Mouse (Mus musculus) stomach, embryonic 15.5 days (tissue): ENCODE results near the gene Mtmr3. TPM values are rescaled to one million over a fixed set of nuclear protein-coding genes. Genes with fewer than 3 reads are reported as not detected.
"Not testable (repeated sequence)": the region's sequence is repeated elsewhere in the genome, so short reads cannot be mapped to it uniquely, and the experiment has no call there.

Experiments used
- ATAC-seq: fragments of 200-750 bp; cut with Nextera tagmentation; 2 replicates; pipeline ENCODE4 v1.8.0; 2017; ENCODE audit warnings: low read depth, moderate number of reproducible peaks, moderate TSS enrichment; ENCODE audit not compliant: insufficient read depth, low FRiP score
- H3K27ac ChIP-seq: fragments of 300-500 bp; sonication (generic); 2 replicates; pipeline ENCODE4 v1.5.1; 2015; ENCODE audit warnings: mild to moderate bottlenecking, inconsistent platforms
- H3K27me3 ChIP-seq: fragments of 300-500 bp; sonication (generic); replicated peaks from 2 replicates; pipeline ENCODE4 v1.6.1; 2015; ENCODE audit warnings: inconsistent platforms
- H3K36me3 ChIP-seq: fragments of 300-500 bp; sonication (generic); 2 replicates; pipeline ENCODE4 v1.6.1; 2015; ENCODE audit warnings: inconsistent platforms
- H3K4me1 ChIP-seq: fragments of 300-500 bp; sonication (generic); 2 replicates; pipeline ENCODE4 v1.6.1; 2015; ENCODE audit warnings: inconsistent platforms
- H3K4me2 ChIP-seq: fragments of 300-500 bp; sonication (generic); 2 replicates; pipeline ENCODE4 v1.6.1; 2015; ENCODE audit warnings: mild to moderate bottlenecking, inconsistent platforms
- H3K4me3 ChIP-seq: fragments of 300-500 bp; sonication (generic); replicated peaks from 2 replicates; pipeline ENCODE4 v1.5.1; 2015; ENCODE audit warnings: inconsistent platforms
- H3K9ac ChIP-seq: fragments of 300-500 bp; sonication (generic); 2 replicates; pipeline ENCODE4 v1.6.1; 2015; ENCODE audit warnings: inconsistent platforms
- H3K9me3 ChIP-seq: fragments of 300-500 bp; sonication (generic); 2 replicates; pipeline ENCODE4 v1.6.1; 2016; ENCODE audit warnings: inconsistent platforms
- WGBS: fragments of 180-500 bp; shearing (Covaris S2); methylation state at CpG from one replicate; pipeline ENCODE4 v1.1.7; 2015; 5-methylcytosine and 5-hydroxymethylcytosine counted together
- polyA plus RNA-seq: library from polyadenylated mRNA; unstranded; fragments of >200 nt; fragmentation: Nextera tagmentation; extraction: Ambion mirVana; gene quantifications from 2 replicates; pipeline ENCODE4 v1.2.1, GENCODE M21; 2015

Gene Mtmr3
- polyA plus RNA-seq, 1 experiment from 2014 or later = 23.8 TPM

DNA sequence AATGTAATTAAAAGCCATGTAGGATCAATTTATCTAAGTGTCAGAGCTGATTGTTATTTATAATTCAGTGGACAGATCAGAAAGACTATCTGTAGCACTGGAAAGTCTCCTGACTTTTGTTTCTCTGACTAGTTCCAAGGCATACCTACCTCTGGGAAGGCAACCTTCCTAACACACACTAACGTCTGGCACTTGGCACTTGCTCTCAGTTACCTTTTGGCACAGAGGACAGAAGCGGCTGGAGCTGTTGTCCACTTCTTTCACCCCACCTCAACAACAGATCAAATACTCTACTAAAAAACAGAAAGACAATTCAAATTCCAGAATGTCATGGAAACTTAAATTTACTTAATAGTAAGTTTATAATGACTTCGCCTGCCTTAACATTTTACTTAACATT is 48.7 kb downstream of the Mtmr3 start:
- Histone ChIP-seq H3K4me3 (no peak overlapping the region), H3K27ac (no peak overlapping the region), H3K4me2 (no peak overlapping the region), H3K9ac (no peak overlapping the region), H3K4me1 (no peaks in the 10 kb centered on the region), H3K27me3 (no peaks in the 10 kb centered on the region), H3K36me3 (no peaks in the 10 kb centered on the region), H3K9me3 (no peaks in the 10 kb centered on the region)
- WGBS = 73% methylated on average over 3 of the region's 3 CpGs
- no peak for ATAC-seq

DNA sequence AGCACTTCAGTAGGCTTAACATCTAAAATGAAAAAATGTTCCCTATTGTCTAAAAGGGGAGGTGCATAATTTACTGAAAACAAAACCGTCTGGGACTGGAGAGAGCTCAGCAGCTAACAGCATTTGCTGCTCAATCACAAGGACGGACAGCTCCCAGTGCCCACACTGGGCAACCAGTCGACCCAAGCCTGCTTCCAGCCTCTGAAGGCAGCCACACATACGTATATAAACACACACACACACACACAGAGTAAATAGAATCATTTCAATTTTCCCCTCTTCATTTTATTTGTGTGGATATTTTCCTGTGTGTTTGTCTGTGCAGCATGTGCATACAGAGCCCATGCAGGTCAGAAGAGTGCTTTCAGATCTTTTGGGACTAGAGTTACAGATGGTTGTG is 49.3 kb downstream of the Mtmr3 start:
- no peaks in the 10 kb centered on the region for H3K4me1 ChIP-seq
- H3K36me3 ChIP-seq = no peaks in the 10 kb centered on the region
- no peaks in the 10 kb centered on the region for H3K9me3 ChIP-seq
- H3K27me3 ChIP-seq = no peaks in the 10 kb centered on the region
- H3K4me3 ChIP-seq = no peak overlapping the region
- no peak overlapping the region for H3K27ac ChIP-seq
- no peak overlapping the region for H3K9ac ChIP-seq
- ATAC-seq = no peak
- H3K4me2 ChIP-seq = no peak overlapping the region
- 45% methylated on average over 4 of the region's 4 CpGs for WGBS

DNA sequence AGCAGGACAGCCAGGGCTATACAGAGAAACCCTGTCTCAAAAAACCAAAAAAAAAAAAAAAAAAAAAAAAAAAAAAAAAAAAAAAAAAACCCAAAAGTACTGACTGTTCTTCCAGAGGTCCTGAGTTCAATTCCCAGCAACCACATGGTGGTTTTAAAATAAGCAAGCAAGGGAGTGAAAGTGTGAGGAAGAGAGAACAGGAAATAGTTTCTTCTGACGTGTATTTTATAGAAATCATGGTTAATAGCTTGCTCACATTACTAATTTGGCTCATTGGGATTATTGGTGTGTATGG is 50.1 kb downstream of the Mtmr3 start:
- not testable (repeated sequence) for H3K27ac ChIP-seq, H3K9me3 ChIP-seq, H3K27me3 ChIP-seq, H3K4me3 ChIP-seq, H3K4me2 ChIP-seq, H3K36me3 ChIP-seq, H3K4me1 ChIP-seq, ATAC-seq, H3K9ac ChIP-seq
- 69% methylated on average over 1 of the region's 1 CpGs for WGBS

DNA sequence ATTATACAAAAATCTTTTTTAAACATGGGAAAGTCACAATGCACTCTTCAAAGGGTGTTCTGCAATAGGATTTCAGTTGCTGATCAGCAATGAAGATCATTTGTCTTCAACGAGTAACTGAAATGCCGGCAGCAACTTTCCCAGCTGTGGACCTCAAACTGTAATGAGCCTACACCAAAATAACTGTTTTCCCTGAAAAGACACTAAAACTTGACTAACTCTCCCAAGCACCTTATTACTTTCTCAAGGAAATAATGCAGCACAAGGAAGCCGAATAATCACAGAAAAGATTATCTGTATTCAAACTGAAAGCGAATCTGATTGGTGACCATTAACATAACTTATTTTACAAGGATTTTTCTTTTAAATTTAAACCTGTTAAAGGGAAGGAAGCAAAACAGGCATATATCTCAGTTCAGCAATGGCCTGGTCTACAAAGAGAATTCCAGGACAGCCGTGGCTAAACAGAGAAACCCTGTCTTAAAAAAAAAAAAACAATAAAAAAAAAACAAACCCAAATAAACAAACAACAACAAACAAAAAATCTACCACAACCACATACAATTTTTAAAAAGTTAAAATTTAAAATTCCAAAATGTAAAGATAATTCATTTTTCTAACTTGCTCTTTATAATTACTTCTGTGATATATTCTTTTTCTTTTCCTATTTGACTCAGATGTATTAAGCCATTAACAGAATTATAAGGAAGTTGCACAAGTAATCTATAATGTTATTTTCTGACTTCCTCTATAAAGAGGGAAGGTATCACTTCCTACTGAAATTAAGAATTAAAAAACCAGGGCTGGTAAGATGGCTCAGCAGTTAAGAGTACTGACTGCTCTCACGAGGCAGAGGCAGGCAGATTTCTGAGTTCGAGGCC is 50.7 kb downstream of the Mtmr3 start:
- no peaks in the 10 kb centered on the region for H3K27me3 ChIP-seq
- WGBS = 74% methylated on average over 7 of the region's 7 CpGs
- no peak for ATAC-seq
- H3K9me3 ChIP-seq = no peaks in the 10 kb centered on the region
- H3K9ac ChIP-seq = no peak overlapping the region
- no peaks in the 10 kb centered on the region for H3K4me1 ChIP-seq
- H3K36me3 ChIP-seq = no peaks in the 10 kb centered on the region
- H3K27ac ChIP-seq = no peak overlapping the region
- H3K4me3 ChIP-seq = no peak overlapping the region
- H3K4me2 ChIP-seq = no peak overlapping the region

DNA sequence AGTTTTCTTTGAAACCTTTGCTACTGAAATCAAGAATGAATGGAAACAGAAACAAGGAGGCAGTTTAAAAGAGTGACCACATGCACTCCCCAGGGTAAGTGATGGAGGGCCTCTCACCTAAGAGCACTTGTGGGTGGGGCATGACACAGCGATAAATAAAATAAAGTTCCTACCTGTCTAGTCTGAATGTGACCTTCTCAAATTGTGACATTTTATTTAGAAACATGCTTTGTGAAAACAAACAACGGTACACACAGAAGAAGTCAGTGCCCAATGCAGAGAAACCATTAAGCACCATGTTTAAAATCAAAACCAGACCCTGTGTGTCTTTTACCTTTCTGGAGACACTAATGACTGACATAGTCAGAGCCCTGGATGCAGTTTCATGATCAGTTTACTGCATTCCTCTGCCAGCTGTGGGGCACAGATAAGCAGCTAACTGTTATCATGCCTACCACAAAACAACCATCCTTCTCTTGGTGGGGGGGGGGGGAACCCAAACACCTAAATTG is 51.6 kb downstream of the Mtmr3 start:
- peak; percentile 91 for ATAC-seq
- Histone ChIP-seq H3K4me3 (no peak overlapping the region), H3K4me1 (no peaks in the 10 kb centered on the region), H3K9me3 (no peaks in the 10 kb centered on the region), H3K27me3 (no peaks in the 10 kb centered on the region), H3K36me3 (no peaks in the 10 kb centered on the region), H3K27ac (no peak overlapping the region), H3K9ac (no peak overlapping the region), H3K4me2 (no peak overlapping the region)
- WGBS = 77% methylated on average over 2 of the region's 2 CpGs

DNA sequence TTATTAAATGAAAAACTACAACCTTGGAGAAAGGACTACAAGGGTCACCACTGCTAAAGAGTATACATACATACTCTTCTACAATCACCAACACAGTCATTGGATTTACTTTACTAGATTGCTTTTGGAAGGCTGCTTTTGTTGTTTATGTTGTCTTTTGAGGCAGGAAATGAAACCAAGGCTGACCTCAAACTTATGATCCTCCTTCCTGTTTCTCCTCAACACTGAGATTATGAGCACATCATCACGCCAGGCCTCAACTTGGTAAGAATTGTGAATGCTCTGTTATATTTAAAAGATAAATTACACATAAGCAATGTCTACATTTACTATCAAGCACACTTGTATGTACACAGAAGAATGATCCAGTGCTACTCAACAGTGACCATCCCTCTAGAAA is 58.0 kb downstream of the Mtmr3 start:
- Histone ChIP-seq H3K4me2 (no peak overlapping the region), H3K27me3 (no peaks in the 10 kb centered on the region), H3K4me3 (no peak overlapping the region), H3K9ac (no peak overlapping the region), H3K27ac (no peak overlapping the region), H3K9me3 (no peaks in the 10 kb centered on the region), H3K4me1 (no peaks in the 10 kb centered on the region), H3K36me3 (no peaks in the 10 kb centered on the region)
- ATAC-seq = no peak
- WGBS = 86% methylated on average over 1 of the region's 1 CpGs

DNA sequence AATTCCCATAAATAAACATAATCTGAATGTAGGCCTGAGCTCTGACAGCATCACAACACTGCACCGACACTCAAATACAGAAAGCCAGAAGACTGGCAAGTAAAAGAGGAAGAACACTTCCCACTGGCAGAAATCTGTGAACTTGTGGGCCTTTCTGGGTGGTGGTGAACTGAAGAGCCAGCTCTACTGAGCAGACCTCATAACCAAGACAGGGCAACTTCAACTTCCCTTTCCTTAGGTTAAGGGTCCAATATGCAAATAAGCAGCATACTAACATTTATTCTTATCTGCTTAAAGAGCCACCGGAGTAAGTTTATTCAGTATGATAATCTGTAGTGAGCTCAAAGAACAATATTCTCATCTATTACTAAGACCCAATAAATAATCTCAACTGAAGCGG is 67.5 kb downstream of the Mtmr3 start:
- Histone ChIP-seq H3K36me3 (peaks cover 14% of the 10 kb centered on the region; the same call in 1 of the 2 replicates), H3K4me1 (no peaks in the 10 kb centered on the region), H3K4me2 (no peak overlapping the region), H3K4me3 (no peak overlapping the region), H3K9ac (no peak overlapping the region), H3K27me3 (no peaks in the 10 kb centered on the region), H3K9me3 (no peaks in the 10 kb centered on the region), H3K27ac (no peak overlapping the region)
- ATAC-seq = no peak
- WGBS = 86% methylated on average over 3 of the region's 3 CpGs

DNA sequence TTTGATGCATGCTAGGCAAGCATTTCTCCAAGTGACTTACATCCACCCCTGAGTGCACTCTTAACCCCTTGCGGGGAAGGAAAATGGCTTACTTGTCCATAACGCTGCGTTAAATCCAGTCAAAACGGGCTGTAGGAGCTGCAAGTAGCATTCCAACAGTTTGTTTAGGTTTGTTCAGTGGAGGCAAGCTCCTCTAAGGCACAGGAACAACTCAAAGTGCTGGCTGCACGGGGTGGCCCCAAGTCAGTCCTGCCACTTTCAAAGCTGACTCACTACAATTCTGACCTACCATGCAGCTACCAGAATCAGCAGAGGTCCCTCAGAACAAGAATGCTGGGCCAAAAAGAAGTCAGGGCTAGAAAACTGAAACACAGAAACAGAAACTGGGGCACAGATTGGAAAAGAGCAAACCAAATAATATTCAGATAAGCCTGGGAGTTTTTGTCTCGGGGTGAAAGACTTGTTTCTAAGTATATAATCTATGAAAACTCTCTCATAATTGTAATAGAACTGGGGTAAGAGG is 72.5 kb downstream of the Mtmr3 start:
- no peak overlapping the region for H3K4me3 ChIP-seq
- no peaks in the 10 kb centered on the region for H3K27me3 ChIP-seq
- H3K4me1 ChIP-seq = no peaks in the 10 kb centered on the region
- H3K9ac ChIP-seq = no peak overlapping the region
- no peak for ATAC-seq
- H3K27ac ChIP-seq = no peak overlapping the region
- WGBS = 79% methylated on average over 6 of the region's 6 CpGs
- no peaks in the 10 kb centered on the region for H3K9me3 ChIP-seq
- peaks cover 22% of the 10 kb centered on the region for H3K36me3 ChIP-seq
- H3K4me2 ChIP-seq = no peak overlapping the region

DNA sequence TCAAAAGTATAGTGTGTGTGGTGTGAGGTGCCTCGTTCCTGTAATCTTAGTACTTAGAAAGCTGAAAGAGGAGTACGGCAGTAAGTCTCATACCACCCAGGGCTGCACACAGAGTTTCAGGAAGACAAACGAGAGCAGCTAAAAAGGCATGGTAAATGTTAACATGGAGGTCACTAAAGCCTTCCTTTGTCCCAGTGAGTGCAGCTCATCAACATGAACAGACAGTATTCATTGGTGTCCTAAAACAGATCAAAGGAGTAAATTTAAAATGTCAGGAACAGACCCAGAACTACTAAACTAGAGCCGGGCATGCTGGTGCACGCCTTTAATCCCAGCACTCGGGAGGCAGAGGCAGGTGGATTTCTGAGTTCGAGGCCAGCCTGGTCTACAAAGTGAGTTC is 75.7 kb downstream of the Mtmr3 start:
- no peaks in the 10 kb centered on the region for H3K27me3 ChIP-seq
- H3K4me2 ChIP-seq = no peak overlapping the region
- H3K4me3 ChIP-seq = no peak overlapping the region
- no peak for ATAC-seq
- H3K9me3 ChIP-seq = no peaks in the 10 kb centered on the region
- H3K36me3 ChIP-seq = peaks cover 20% of the 10 kb centered on the region
- no peak overlapping the region for H3K27ac ChIP-seq
- H3K9ac ChIP-seq = no peak overlapping the region
- no peaks in the 10 kb centered on the region for H3K4me1 ChIP-seq
- 83% methylated on average over 7 of the region's 7 CpGs for WGBS

DNA sequence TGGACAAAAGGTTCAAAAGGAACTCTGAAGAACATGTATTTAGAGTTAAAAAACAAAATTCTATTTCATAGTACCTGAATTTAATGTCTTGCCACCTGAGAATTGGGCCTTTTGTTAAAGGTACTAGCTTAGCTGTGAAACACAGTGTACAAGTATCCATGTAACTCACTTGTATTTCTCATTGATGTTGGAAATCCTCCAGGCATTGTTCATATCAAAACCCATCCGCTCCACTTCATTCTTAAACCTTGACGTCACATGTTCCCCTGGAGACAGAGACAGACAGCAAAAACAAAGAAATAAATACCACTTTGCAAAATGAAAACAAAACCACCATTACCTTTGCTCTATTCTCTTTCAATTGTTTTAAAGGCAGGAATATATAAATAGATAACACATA is 87.2 kb downstream of the Mtmr3 start:
- WGBS = 89% methylated on average over 2 of the region's 2 CpGs
- Histone ChIP-seq H3K36me3 (peaks cover 13% of the 10 kb centered on the region), H3K9ac (no peak overlapping the region), H3K4me2 (no peak overlapping the region), H3K27ac (no peak overlapping the region), H3K4me1 (no peaks in the 10 kb centered on the region), H3K4me3 (no peak overlapping the region), H3K27me3 (no peaks in the 10 kb centered on the region), H3K9me3 (no peaks in the 10 kb centered on the region)
- ATAC-seq = no peak

DNA sequence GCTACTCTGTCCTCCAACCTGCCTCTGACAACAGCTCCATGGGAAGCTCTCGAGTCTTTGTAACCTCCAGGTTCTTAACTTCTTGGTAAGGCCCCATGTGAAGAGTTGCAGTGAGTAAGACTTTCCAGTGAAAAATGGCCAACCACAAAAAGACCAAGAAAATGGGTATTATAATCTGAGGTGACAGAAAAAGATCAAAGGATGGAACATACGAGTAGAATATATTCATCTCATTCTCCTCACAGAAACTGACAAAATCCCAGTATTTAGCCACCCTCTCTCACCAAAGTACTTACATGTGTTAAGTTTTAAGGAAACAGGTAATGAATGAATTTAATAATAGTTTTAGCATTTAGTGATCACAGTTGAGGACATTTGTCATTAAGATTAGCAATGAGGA is 88.2 kb downstream of the Mtmr3 start:
- WGBS = 90% methylated on average over 2 of the region's 2 CpGs

DNA sequence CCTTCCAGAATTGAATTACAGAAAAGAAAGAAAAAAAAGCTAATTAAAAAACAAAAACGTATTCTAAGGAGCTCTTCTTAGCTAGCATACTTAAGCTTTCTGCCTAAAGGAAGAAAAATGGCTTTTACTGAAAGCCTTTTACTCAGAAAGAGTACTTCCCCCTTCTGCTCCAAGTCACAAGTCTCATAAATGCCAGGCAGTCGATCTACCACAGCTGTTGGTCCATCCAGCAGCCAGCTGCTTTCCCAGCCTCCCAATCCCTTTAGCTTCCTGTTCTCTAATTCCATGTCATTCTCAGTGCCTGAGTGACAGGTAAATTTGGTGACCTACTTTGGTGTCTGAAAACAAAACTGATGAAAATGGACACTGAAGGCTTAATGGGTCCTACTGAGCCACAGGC is 92.5 kb downstream of the Mtmr3 start:
- Histone ChIP-seq H3K27me3 (no peaks in the 10 kb centered on the region), H3K27ac (no peak overlapping the region), H3K4me2 (no peak overlapping the region), H3K9ac (no peak overlapping the region), H3K4me3 (no peak overlapping the region), H3K9me3 (no peaks in the 10 kb centered on the region), H3K36me3 (peaks cover 14% of the 10 kb centered on the region), H3K4me1 (no peaks in the 10 kb centered on the region)
- ATAC-seq = no peak
- 39% methylated on average over 2 of the region's 2 CpGs for WGBS

More for the DNA sequence above, 88.2 kb downstream of the Mtmr3 start:
- Histone ChIP-seq H3K27me3 (no peaks in the 10 kb centered on the region), H3K4me1 (no peaks in the 10 kb centered on the region), H3K9me3 (no peaks in the 10 kb centered on the region), H3K27ac (no peak overlapping the region), H3K4me3 (no peak overlapping the region), H3K9ac (no peak overlapping the region), H3K36me3 (peaks cover 13% of the 10 kb centered on the region), H3K4me2 (no peak overlapping the region)
- ATAC-seq = no peak
